Mouse (Mus musculus) cerebellum, adult 2 months (tissue): ENCODE measurements at regions not wholly inside any gene's neighbourhood (a gene's known extent, or its start where the extent isn't known, plus 50 kb on each side); places are given as distances from the start of the nearest gene placed in this dataset.

Experiments used
- DNase-seq, 2 experiments: peaks; one replicate each; pipeline ENCODE4 v3.0.0; 2021
- H3K27ac ChIP-seq: fragments of 200-500 bp; 2 replicates; pipeline ENCODE4 v1.5.1; 2012; ENCODE audit warnings: low read length, control low read depth, inconsistent platforms; ENCODE audit not compliant: insufficient read depth
- H3K27me3 ChIP-seq: fragments of 200-500 bp; 2 replicates; pipeline ENCODE4 v1.6.1; 2012; ENCODE audit warnings: inconsistent platforms, mild to moderate bottlenecking, low read length, moderate library complexity; ENCODE audit not compliant: control insufficient read depth, insufficient read depth
- H3K4me1 ChIP-seq: fragments of 200-500 bp; 2 replicates; pipeline ENCODE4 v1.6.1; 2011; ENCODE audit warnings: low read length; ENCODE audit not compliant: control insufficient read depth, insufficient read depth
- H3K4me3 ChIP-seq: fragments of 200-500 bp; replicated peaks from 2 replicates; pipeline ENCODE3; 2011; ENCODE audit warnings: mild to moderate bottlenecking, low read depth, low read length, control low read depth; ENCODE audit not compliant: insufficient read depth
- CTCF ChIP-seq: fragments of 200-500 bp; IDR thresholded peaks from 2 replicates; pipeline ENCODE4 v1.5.1; 2011; ENCODE audit warnings: low read depth, mild to moderate bottlenecking, control low read depth, low read length, moderate library complexity, borderline replicate concordance; ENCODE audit not compliant: insufficient read depth
- POLR2A ChIP-seq: fragments of 200-500 bp; IDR thresholded peaks from 2 replicates; pipeline ENCODE4 v1.6.1; 2011; ENCODE audit warnings: low read length, control low read depth, borderline replicate concordance; ENCODE audit not compliant: insufficient read depth
- WGBS: fragments of 180-500 bp; shearing (Covaris S2); methylation state at CpG from one replicate; pipeline ENCODE4 v1.1.7; 2018; 5-methylcytosine and 5-hydroxymethylcytosine counted together

DNA sequence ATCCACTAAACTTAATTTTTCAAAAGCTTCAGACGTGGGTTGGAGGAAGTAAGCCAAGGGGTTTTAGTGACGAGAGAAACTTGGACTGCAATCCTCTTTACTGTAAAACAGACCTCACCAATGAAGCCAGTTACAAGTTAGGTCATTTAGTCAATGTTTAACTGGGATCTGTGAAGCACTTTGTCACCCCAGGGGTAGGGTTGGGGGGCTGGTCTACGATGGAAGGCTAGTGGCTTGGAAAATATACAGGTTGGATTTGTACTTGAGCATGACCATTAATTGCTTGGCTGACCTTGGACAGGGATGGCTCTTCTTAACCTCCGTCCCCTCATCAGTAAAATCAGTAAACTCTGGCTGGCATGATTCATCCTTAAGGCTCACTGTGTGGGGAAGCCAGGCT is 142.2 kb downstream of the Pax1 start:
- WGBS: 63% methylated on average over 4 of the region's 4 CpGs
- no peaks in the 10 kb centered on the region for H3K4me1 ChIP-seq

DNA sequence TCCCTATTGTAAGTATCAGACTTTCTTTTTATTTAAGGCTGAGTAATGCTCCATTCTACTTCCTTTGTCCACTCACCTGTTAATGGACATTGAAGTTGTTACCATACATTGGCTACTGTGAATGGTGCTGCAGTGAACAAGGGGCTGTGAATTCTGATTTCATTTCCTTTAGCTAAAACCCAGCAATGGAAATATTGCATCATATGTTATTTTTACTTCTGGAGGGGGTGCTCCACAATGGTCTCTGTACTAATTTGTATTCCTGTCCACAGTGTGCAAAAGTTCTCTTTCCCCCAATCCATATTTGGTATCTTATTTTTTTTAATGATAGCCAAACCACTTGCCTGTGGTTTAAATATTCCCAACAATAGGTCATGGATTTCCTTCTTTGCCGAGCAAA is 137.0 kb downstream of the Pax1 start:
- Histone ChIP-seq H3K27me3 (no peaks in the 10 kb centered on the region), H3K4me3 (no peak overlapping the region), H3K27ac (no peak overlapping the region), H3K4me1 (no peaks in the 10 kb centered on the region)
- TF ChIP-seq POLR2A: no peak
- no peak for TF ChIP-seq CTCF
- WGBS: 87% methylated on average over 1 of the region's 1 CpGs
- DNase-seq: no peak

More for the DNA sequence above, 142.2 kb downstream of the Pax1 start:
- TF ChIP-seq POLR2A (no peak), CTCF (no peak)
- Histone ChIP-seq H3K4me3 (no peak overlapping the region), H3K27me3 (no peaks in the 10 kb centered on the region), H3K27ac (no peak overlapping the region)
- no peak for DNase-seq

- 82% methylated on average over 5 of the region's 5 CpGs for WGBS
Observed at GRCm38 (mm10) chr2:147455932-147456331, 94.2 kb downstream of the Pax1 start.

GRCm38 (mm10) chr2:147454362-147455257 is 92.9 kb downstream of the Pax1 start:
- Histone ChIP-seq H3K27ac (no peak overlapping the region), H3K4me1 (no peaks in the 10 kb centered on the region), H3K4me3 (peak overlapping the region; percentile 35), H3K27me3 (no peaks in the 10 kb centered on the region)
- peak in 1 of 2 experiments; percentile 3 for DNase-seq
- 6% methylated on average over 18 of the region's 18 CpGs for WGBS
- no peak for TF ChIP-seq POLR2A
- TF ChIP-seq CTCF: no peak

More at GRCm38 (mm10) chr2:147455932-147456331, 94.2 kb downstream of the Pax1 start:
- no peak for TF ChIP-seq CTCF
- TF ChIP-seq POLR2A: no peak
- H3K4me3 ChIP-seq: no peak overlapping the region
- DNase-seq: no peak
- H3K27ac ChIP-seq: no peak overlapping the region
- H3K4me1 ChIP-seq: no peaks in the 10 kb centered on the region
- no peaks in the 10 kb centered on the region for H3K27me3 ChIP-seq
